Mouse (Mus musculus) CH12F3 (cell line): ENCODE results near the gene Plxna4.

Source experiments
- in situ Hi-C: fragments of 300-500 bp; cut with MboI; formaldehyde crosslinking; loops from 2 replicates; pipeline ENCODE4 v1.14.3; 2020; ENCODE audit warnings: low sequenced_read_pairs

Gene Plxna4

GRCm38 (mm10) chr6:32588056-32588671 lies at the start of gene Plxna4:
TSS of gene Plxna4 (minus strand) at chr6:32588192.
- in situ Hi-C loops, result loop anchor here (10.0 kb wide), 2 partner anchors 253 to 653 kb away; no protein-coding TSS in a partner anchor

GRCm38 (mm10) chr6:32637568-32638183 lies 49.7 kb upstream of the Plxna4 start:
- in situ Hi-C loops, result no loop called here

DNA sequence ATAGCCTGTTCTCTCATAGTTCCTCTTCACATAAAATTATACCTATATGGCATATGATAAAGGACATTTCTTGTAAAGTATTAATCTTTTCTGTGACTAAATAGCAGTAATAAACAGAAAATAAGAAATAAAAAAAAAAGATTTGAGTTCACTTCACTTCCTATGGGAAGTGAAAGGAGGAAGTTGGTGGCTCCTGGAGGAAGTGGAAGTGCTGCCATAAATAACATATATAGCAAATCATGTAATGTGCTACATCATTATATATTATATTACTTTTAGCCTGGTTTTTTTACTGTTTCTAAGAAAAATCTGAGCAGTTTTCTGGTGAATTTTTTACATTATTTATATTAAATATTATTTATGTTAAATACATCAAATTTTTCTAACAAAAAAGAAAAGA lies 22.7 kb upstream of the Plxna4 start:
- in situ Hi-C loops, result no loop called here

GRCm38 (mm10) chr6:32606787-32607186 lies 18.8 kb upstream of the Plxna4 start:
- in situ Hi-C loops, result no loop called here

GRCm38 (mm10) chr6:32605581-32605980 lies 17.6 kb upstream of the Plxna4 start:
- in situ Hi-C loops, result no loop called here

GRCm38 (mm10) chr6:32604901-32605300 lies 16.9 kb upstream of the Plxna4 start:
- in situ Hi-C loops, result no loop called here

DNA sequence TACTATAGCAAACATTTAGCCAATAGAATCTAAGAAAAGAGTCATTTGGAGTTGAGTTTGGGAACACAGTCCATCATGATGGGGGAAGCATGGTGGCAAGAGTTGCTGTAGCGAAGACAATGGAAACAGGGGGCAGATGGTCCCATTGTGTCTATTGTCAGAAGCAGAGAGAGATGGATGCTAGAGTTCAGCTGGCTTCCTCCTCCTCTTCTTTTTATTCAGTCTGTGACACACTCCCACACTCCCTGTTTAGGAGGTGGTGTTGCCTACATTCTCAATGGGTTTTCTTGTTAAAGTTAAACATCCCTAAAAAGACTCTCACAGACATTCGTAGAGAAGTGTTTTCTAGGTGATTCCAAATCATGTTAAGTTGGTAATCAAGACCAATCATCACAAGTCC lies 14.1 kb upstream of the Plxna4 start:
- in situ Hi-C loops, result no loop called here

GRCm38 (mm10) chr6:32601306-32601705 lies 13.3 kb upstream of the Plxna4 start:
- in situ Hi-C loops, result no loop called here

GRCm38 (mm10) chr6:32595591-32595990 lies 7.6 kb upstream of the Plxna4 start:
- in situ Hi-C loops, result no loop called here

DNA sequence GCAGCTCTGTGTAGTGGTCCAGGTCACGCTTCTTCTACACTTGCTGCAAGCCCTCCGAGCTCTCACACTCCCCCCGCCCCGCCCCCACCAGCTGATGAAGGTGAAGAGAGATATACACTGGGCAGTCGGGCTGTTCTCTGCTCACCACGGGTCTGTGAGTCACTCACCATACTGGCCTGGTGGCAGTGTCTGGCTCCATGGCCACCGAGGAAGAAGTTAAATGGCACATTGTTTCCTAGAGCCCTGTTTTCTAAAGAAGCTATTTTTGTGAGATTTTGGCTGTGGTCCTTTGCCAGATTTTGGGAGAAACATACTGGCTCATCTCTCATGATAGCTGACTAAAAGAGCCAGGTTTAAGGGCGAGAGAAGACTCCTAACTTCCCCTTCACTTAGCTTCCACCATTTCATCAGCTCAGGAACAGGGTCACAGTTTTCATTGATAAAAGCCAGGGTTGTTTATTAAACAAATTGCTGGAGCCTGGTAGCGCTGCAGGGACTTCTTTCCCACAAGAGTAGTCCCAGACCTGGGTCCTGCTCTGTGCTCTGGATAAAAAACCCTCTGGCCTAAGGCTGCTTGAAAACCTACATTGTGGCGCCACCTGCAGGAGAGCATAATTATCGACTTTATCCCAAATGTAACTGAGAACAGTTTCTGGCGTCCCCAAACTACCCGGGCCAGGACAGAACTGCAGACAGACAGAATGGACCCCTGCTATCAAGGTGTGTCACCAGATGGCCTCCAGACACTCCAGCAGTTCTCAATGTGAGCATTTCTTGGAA lies 3.2 kb upstream of the Plxna4 start:
- in situ Hi-C loops, result no loop called here

- in situ Hi-C loops, result loop anchor here (10.0 kb wide), 2 partner anchors 255 to 655 kb away; no protein-coding TSS in a partner anchor
Observed at GRCm38 (mm10) chr6:32589632-32590031, 1.6 kb upstream of the Plxna4 start.

DNA sequence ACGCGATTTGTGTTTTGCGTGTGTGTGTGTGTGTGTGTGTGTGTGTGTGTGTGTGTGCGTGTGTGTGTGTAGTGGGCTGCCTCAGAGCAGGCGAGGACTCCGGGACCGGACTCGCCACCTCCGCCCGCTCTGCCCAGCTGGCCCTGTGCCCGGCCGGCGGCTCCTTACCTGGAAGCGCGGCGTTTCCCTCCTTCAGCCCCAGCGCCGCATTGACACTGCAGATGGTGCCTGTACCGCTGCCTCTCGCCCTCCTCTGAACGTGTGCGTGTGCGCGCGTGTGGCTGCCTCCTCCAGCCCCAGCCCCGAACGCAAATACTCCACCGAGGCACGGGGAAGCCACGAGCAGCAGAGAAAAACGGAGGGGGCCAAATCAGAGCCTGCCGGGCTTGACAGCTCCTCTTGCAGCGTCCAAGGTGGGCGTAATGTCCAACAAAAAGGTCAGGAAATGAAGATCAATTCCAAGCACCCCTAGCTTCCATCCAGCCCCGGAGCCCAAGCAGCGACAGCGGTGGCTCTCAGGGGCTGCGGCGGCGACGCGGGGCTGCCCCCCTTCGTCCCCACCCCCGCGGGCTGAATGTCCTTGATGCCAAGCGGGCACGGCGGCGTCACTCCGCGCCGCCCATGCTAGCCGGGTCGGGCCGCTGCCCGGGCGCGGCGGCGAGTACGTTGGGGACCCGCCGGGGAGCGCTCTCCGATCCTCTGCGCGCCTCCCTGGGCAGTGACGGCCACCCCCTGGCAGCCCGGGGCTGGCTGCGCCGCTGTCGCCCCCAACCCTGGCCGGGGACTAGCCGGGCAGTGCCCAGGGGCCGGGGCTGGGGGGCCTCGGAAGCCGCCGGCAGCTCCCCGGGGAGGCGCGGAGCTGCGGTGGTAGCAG lies 619 bp downstream of the Plxna4 start:
- in situ Hi-C loops, result loop anchor here (10.0 kb wide), 2 partner anchors 253 to 653 kb away; no protein-coding TSS in a partner anchor

DNA sequence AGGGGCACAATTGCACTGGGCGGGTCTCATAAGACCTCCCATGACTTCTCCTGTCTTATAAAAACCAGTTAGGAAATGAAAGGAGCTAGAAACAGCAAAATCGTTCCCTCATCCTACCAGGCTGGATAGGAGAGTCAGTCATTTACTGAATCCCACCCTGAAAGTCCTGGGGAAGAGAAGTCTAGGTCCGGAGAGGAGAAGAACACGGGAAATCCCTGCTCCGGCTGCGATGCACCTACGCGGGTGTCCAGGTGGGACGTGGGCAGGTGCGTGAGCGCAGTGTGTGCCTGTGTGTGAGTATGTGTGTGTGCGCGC lies 1.2 kb downstream of the Plxna4 start:
- in situ Hi-C loops, result loop anchor here (10.0 kb wide), 2 partner anchors 252 to 652 kb away; no protein-coding TSS in a partner anchor

GRCm38 (mm10) chr6:32586390-32586789 lies 1.6 kb downstream of the Plxna4 start:
- in situ Hi-C loops, result loop anchor here (10.0 kb wide), 2 partner anchors 252 to 652 kb away; no protein-coding TSS in a partner anchor

GRCm38 (mm10) chr6:32585211-32585610 lies 2.8 kb downstream of the Plxna4 start:
- in situ Hi-C loops, result loop anchor here (10.0 kb wide), 2 partner anchors 250 to 650 kb away; no protein-coding TSS in a partner anchor

GRCm38 (mm10) chr6:32584243-32584880 lies 3.6 kb downstream of the Plxna4 start:
- in situ Hi-C loops, result loop anchor here (10.0 kb wide), 2 partner anchors 250 to 650 kb away; no protein-coding TSS in a partner anchor

DNA sequence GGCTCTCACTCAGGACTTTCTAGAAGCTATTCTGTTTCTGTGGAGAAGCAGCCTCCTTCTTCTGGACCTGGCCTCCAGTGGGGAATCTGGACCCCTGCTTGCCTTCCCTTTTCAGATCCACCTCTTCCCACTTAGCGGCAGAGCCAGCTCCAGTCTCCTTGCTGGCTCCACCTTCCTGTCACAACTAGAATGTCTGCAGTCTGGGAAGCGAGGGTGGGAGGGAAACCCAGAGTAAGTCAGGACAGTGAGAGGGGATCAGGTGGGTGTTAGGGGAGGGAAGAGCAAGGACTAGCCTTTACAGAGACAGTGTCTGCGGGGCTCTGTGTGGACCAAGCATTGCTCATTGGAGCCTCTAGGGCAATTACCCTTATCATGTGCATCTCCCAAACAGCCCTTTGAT lies 4.4 kb downstream of the Plxna4 start:
- in situ Hi-C loops, result loop anchor here (10.0 kb wide), 2 partner anchors 249 to 649 kb away; no protein-coding TSS in a partner anchor

DNA sequence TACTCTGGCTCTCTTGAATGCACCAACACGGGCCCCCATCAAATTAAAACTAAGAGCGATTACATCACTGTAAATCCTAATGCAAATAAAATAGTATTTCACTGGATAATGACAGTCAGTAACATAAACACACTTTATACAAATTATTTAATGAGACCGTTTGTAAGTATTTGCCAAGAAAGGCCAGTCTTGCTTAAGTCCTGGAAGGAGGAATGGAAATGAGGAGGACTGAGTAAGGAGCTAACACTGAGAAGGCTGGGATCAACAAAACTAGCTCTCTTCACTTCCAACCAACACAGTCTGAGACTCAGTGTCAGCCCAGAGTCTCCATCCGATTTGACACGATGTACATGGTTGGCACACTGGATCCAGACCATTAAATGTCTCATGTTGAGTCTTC lies 16.5 kb downstream of the Plxna4 start:
- in situ Hi-C loops, result no loop called here

DNA sequence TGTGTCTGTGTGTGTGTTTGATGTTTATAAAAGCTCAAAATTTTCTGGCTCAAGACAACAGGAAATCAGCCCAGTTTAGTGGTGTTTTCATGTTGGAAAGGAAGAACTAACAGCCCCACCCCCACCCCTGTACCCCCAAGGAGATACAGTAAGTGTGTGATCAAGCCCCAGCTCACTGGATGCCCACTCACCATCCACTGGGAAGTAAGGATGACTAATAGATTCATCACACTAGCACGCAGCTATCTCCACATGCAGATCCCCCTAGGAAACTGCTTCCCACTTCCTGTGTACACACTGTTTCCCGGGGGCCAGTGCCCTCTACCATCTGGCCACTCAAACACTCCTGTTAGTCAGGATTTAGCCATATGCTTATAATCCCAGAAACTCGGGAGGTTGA lies 17.5 kb downstream of the Plxna4 start:
- in situ Hi-C loops, result no loop called here

DNA sequence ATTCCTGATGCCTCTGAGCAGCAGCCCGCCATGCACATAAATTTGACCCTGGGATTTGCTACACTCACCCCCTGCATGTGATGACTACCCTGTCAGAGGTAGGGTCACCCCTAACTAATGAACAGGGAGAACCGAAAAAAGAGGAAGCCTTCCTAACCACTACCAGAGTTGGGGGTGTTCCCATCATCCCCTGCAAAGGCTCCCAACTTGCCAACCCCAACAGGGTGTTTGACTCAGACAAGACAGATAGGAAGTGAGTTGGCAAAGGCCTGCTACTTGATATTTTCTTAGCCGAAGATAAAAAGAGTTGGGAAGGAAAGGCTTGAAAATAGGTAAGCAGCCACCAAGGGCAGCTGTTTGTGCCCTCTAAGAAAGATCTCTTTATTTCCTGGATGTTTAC lies 18.1 kb downstream of the Plxna4 start:
- in situ Hi-C loops, result no loop called here
